Mouse (Mus musculus) cerebellum, adult 2 months (tissue): ENCODE data around the gene Ctbp2.

Experiments used
- CTCF ChIP-seq: fragments of 200-500 bp; IDR thresholded peaks from 2 replicates; pipeline ENCODE4 v1.5.1; 2011; ENCODE audit warnings: low read depth, mild to moderate bottlenecking, control low read depth, low read length, moderate library complexity, borderline replicate concordance; ENCODE audit not compliant: insufficient read depth
- POLR2A ChIP-seq: fragments of 200-500 bp; IDR thresholded peaks from 2 replicates; pipeline ENCODE4 v1.6.1; 2011; ENCODE audit warnings: low read length, control low read depth, borderline replicate concordance; ENCODE audit not compliant: insufficient read depth

GRCm38 (mm10) chr7:133164770-133165169 lies 40.6 kb upstream of the Ctbp2 start:
- no peak for TF ChIP-seq CTCF
- no peak for TF ChIP-seq POLR2A
